Mouse (Mus musculus): ENCODE results near the gene Slc35e3. TPM values are rescaled to one million over a fixed set of nuclear protein-coding genes. Genes with fewer than 3 reads are reported as not detected.
"Not testable (repeated sequence)": the region's sequence is repeated elsewhere in the genome, so short reads cannot be mapped to it uniquely, and the experiment has no call there.

Gene Slc35e3
- polyA plus RNA-seq, 1 experiment: 19.1 TPM

GRCm38 (mm10) chr10:117704964-117705335 is 41.2 kb downstream of the Slc35e3 start:
- no peak for TF ChIP-seq POLR2A (IDR thresholded peaks at IDR 0.05; ENCODE audit: borderline replicate concordance, extremely low read depth, low read depth, low read length)
- no peak overlapping the region for H3K4me3 ChIP-seq (replicated peaks; ENCODE audit: extremely low read depth, low read depth, low read length)
- peaks cover 7% of the 10 kb centered on the region for H3K4me1 ChIP-seq (ENCODE audit: control insufficient read depth, insufficient read depth, low read length)
- no peak for DNase-seq
- WGBS: 95% methylated on average over 6 of the region's 6 CpGs

GRCm38 (mm10) chr10:117704314-117704963 is 41.7 kb downstream of the Slc35e3 start:
- 94% methylated on average over 6 of the region's 6 CpGs for WGBS
- H3K4me1 ChIP-seq (ENCODE audit: control insufficient read depth, insufficient read depth, low read length); H3K4me3 ChIP-seq (replicated peaks; ENCODE audit: extremely low read depth, low read depth, low read length); DNase-seq: not testable (repeated sequence)

GRCm38 (mm10) chr10:117703506-117703905 is 42.7 kb downstream of the Slc35e3 start:
- WGBS: 86% methylated on average over 3 of the region's 3 CpGs
- Histone ChIP-seq H3K4me3 (replicated peaks; ENCODE audit: extremely low read depth, low read depth, low read length) (no peak overlapping the region), H3K4me1 (ENCODE audit: control insufficient read depth, insufficient read depth, low read length) (peaks cover 2% of the 10 kb centered on the region)
- no peak for TF ChIP-seq POLR2A (IDR thresholded peaks at IDR 0.05; ENCODE audit: borderline replicate concordance, extremely low read depth, low read depth, low read length)
- no peak for TF ChIP-seq CTCF (IDR thresholded peaks at IDR 0.05; ENCODE audit: insufficient read depth, low read length)
- no peak for DNase-seq

GRCm38 (mm10) chr10:117702024-117702833 is 43.9 kb downstream of the Slc35e3 start:
- no peak for TF ChIP-seq CTCF (IDR thresholded peaks at IDR 0.05; ENCODE audit: insufficient read depth, low read length)
- WGBS: 95% methylated on average over 6 of the region's 6 CpGs

DNA sequence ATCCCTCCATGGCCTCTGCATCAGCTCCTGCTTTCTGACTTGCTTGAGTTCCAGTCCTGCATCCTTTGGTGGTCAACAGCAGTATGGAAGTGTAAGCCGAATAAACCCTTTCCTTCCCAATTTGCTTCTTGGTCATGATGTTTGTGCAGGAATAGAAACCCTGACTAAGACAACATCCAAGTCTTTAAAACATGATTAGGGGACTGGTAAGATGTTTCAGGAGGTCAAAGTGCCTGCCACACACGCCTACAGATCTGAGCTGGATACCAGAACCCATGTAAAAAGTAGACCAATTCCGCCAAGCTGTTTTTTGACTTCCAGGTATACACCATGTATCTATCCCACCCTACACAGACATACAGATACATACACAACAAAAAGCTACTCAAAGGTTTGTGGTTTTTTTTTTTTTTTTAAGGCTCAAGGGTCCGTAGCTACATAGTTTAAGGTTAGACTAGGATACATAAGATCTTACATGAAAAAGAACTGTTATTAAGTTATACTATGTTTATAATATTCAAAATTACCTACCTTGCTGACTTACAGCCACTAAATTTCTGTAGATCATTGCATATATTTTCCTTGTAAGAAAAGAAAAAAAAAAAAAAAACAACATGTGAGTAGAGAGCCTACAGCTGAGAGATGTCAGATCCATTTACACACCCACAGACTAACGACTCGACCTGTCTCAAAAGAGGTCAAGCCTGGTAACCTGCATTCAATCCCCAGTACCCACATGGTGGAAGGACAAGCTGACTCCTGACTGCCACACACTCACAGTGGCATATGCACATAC is 44.9 kb downstream of the Slc35e3 start:
- no peak for DNase-seq
- 93% methylated on average over 6 of the region's 6 CpGs for WGBS
- H3K4me1 ChIP-seq (ENCODE audit: control insufficient read depth, insufficient read depth, low read length): no peaks in the 10 kb centered on the region
- H3K4me3 ChIP-seq (replicated peaks; ENCODE audit: extremely low read depth, low read depth, low read length): no peak overlapping the region
- TF ChIP-seq POLR2A (IDR thresholded peaks at IDR 0.05; ENCODE audit: borderline replicate concordance, extremely low read depth, low read depth, low read length) (no peak), CTCF (IDR thresholded peaks at IDR 0.05; ENCODE audit: insufficient read depth, low read length) (no peak)

More at GRCm38 (mm10) chr10:117702024-117702833, 43.9 kb downstream of the Slc35e3 start:
- DNase-seq: no peak
- H3K4me3 ChIP-seq (replicated peaks; ENCODE audit: extremely low read depth, low read depth, low read length): no peak overlapping the region
- peaks cover 2% of the 10 kb centered on the region for H3K4me1 ChIP-seq (ENCODE audit: control insufficient read depth, insufficient read depth, low read length)

DNA sequence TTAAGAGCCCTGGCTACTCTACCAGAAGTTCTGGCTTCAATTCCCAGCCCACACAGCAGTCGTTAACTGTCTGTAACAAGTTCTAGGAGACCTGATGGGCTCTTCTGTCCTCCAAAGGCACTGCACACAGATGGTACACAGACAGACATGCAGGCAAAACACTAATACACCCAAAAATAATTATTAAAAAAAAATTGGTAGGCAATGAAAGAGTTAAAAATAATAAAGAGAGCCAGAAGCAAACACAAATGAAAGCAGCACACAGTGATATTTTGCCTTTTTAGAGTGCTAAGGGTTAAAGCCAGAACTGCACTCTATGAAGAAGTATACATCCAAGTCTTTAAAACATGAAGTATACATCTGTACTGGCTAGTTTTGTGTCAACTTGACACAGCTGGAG is 45.7 kb downstream of the Slc35e3 start:
- TF ChIP-seq CTCF (IDR thresholded peaks at IDR 0.05; ENCODE audit: insufficient read depth, low read length): no peak
- TF ChIP-seq POLR2A (IDR thresholded peaks at IDR 0.05; ENCODE audit: borderline replicate concordance, extremely low read depth, low read depth, low read length): no peak
- no peak overlapping the region for H3K4me3 ChIP-seq (replicated peaks; ENCODE audit: extremely low read depth, low read depth, low read length)
- WGBS: 94% methylated on average over 1 of the region's 1 CpGs
- no peak for DNase-seq
- H3K4me1 ChIP-seq (ENCODE audit: control insufficient read depth, insufficient read depth, low read length): no peaks in the 10 kb centered on the region

DNA sequence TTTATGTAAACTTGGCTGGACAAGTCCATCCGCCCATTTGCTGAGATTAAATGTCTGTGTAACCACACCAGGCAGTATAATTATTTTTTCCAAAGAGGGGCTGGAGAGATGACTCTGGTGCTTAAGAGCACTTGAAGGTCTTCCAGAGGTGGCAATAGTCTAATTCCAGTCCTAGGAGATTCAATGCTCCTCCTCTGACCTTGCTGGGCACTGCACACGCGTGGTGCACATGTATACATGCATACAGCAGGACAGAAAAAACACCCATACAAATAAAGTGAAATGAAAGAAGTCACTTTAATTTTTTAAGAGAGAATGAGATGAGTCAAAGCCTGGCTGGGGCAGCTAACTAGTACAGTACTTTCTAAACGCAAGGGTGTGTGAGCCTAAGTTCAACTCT is 46.3 kb downstream of the Slc35e3 start:
- no peak for TF ChIP-seq POLR2A (IDR thresholded peaks at IDR 0.05; ENCODE audit: borderline replicate concordance, extremely low read depth, low read depth, low read length)
- 92% methylated on average over 4 of the region's 4 CpGs for WGBS
- Histone ChIP-seq H3K4me1 (ENCODE audit: control insufficient read depth, insufficient read depth, low read length) (no peaks in the 10 kb centered on the region), H3K4me3 (replicated peaks; ENCODE audit: extremely low read depth, low read depth, low read length) (no peak overlapping the region)
- no peak for DNase-seq

GRCm38 (mm10) chr10:117698313-117699138 is 47.6 kb downstream of the Slc35e3 start:
- no peak for TF ChIP-seq CTCF (IDR thresholded peaks at IDR 0.05; ENCODE audit: insufficient read depth, low read length)
- no peak for TF ChIP-seq POLR2A (IDR thresholded peaks at IDR 0.05; ENCODE audit: borderline replicate concordance, extremely low read depth, low read depth, low read length)
- no peak for DNase-seq
- no peak overlapping the region for H3K4me3 ChIP-seq (replicated peaks; ENCODE audit: extremely low read depth, low read depth, low read length)
- no peaks in the 10 kb centered on the region for H3K4me1 ChIP-seq (ENCODE audit: control insufficient read depth, insufficient read depth, low read length)
- WGBS: 96% methylated on average over 10 of the region's 10 CpGs

DNA sequence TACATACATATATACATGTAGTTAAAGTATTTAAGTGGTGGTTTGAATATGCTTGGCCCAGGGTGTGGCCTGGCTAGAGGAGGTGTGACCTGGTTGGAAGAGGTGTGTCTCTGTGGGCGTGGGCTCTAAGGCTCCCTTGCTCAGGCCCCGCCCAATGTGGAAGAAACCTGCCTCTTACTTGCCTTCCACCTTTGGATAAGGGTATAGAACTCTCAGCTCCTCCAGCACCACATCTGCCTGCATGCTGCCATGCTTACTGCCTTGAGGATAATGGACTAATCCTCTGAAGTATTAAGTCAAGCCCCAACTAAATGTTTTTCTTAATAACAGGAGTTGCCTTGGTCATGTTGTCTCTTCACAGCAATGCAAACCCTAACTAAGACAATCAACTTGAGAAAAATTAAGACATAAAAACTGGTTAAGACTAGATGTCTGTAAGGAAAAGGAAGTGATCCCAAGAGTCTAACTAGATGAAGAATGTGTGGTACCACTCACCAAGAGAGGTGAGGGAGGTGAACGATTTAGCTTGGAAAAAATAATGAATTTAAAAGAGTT is 48.5 kb downstream of the Slc35e3 start:
- H3K4me1 ChIP-seq (ENCODE audit: control insufficient read depth, insufficient read depth, low read length): no peaks in the 10 kb centered on the region
- no peak for TF ChIP-seq CTCF (IDR thresholded peaks at IDR 0.05; ENCODE audit: insufficient read depth, low read length)
- no peak for TF ChIP-seq POLR2A (IDR thresholded peaks at IDR 0.05; ENCODE audit: borderline replicate concordance, extremely low read depth, low read depth, low read length)
- no peak for DNase-seq
- no peak overlapping the region for H3K4me3 ChIP-seq (replicated peaks; ENCODE audit: extremely low read depth, low read depth, low read length)
- 92% methylated on average over 3 of the region's 3 CpGs for WGBS
